ENCODE assay signal across 20 mouse cellular contexts in the genomic region with DNA sequence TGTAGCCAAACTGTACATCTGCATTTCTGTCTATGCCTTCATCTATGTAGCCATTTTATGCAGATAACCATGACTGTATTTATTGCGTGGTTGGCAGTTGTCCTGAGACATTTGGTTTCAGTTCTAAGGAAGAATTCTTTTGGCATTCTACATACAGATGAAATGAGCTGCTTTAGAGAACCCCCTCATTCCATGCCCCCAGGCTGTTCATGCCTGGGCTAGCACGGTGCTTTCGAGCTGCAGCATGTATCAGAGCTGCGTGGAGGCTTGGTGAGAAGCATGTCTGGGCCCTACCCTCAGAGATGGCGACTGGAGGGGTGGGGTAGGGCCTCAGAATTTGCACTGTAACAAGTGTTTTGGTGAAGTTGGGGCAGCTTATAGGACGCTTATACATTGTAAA.
DNase-seq lines count a peak whose midpoint lies in the region; ATAC-seq and TF ChIP-seq lines count a peak whose summit lies in the region.
"Had no signal": no experiment of that assay in that cellular context is flagged by ENCODE, and none has a peak within 500 bp of the region (broad histone marks: within the 10 kb centered on the region; RNA-seq: fewer than 3 reads in every experiment).

No protein-coding gene starts in this region.

- H3K36me3 ChIP-seq in hindbrain, embryonic 15.5 days, result no peaks in the 10 kb centered on the region
- no peaks in the 10 kb centered on the region for H3K36me3 ChIP-seq in hindbrain, embryonic 13.5 days
- H3K36me3 ChIP-seq in stomach, postnatal 0 days (ENCODE audit: control insufficient read depth, insufficient read depth, low read length), result no peaks in the 10 kb centered on the region
- H3K36me3 ChIP-seq: heart, embryonic 13.5 days; limb, embryonic 12.5 days; midbrain, embryonic 12.5 days; neural tube, embryonic 12.5 days had no signal

- no peak overlapping the region for H3K4me3 ChIP-seq in hindbrain, embryonic 15.5 days
- no peak overlapping the region for H3K4me3 ChIP-seq in hindbrain, embryonic 13.5 days
- no peak overlapping the region for H3K4me3 ChIP-seq in embryonic fibroblast, embryonic 13.5 days (ENCODE audit: insufficient read depth, low read length)
- H3K4me3 ChIP-seq in stomach, postnatal 0 days (ENCODE audit: low read depth, low read length), result no peak overlapping the region
- H3K4me3 ChIP-seq: heart, embryonic 13.5 days; limb, embryonic 12.5 days; midbrain, embryonic 12.5 days; neural tube, embryonic 12.5 days had no signal

- no peak overlapping the region for H3K9ac ChIP-seq in hindbrain, embryonic 15.5 days
- H3K9ac ChIP-seq in hindbrain, embryonic 13.5 days, result no peak overlapping the region
- no peak overlapping the region for H3K9ac ChIP-seq in stomach, postnatal 0 days (ENCODE audit: low read length)
- H3K9ac ChIP-seq: heart, embryonic 13.5 days; limb, embryonic 12.5 days; liver, postnatal 0 days; midbrain, embryonic 12.5 days; neural tube, embryonic 12.5 days had no signal

- no peak overlapping the region for H3K27ac ChIP-seq in hindbrain, embryonic 15.5 days (replicated peaks)
- H3K27ac ChIP-seq in hindbrain, embryonic 13.5 days, result no peak overlapping the region
- H3K27ac ChIP-seq in embryonic fibroblast, embryonic 13.5 days (ENCODE audit: insufficient read depth, low read length), result peak overlapping the region; percentile 90
- no peak overlapping the region for H3K27ac ChIP-seq in stomach, postnatal 0 days (replicated peaks)
- H3K27ac ChIP-seq: heart, embryonic 13.5 days; limb, embryonic 12.5 days; midbrain, embryonic 12.5 days; neural tube, embryonic 12.5 days had no signal

- H3K9me3 ChIP-seq in hindbrain, embryonic 15.5 days, result no peaks in the 10 kb centered on the region
- no peaks in the 10 kb centered on the region for H3K9me3 ChIP-seq in hindbrain, embryonic 13.5 days
- no peaks in the 10 kb centered on the region for H3K9me3 ChIP-seq in stomach, postnatal 0 days (ENCODE audit: control insufficient read depth, low read length)
- H3K9me3 ChIP-seq: heart, embryonic 13.5 days; limb, embryonic 12.5 days; midbrain, embryonic 12.5 days; neural tube, embryonic 12.5 days had no signal

- ATAC-seq in hindbrain, embryonic 15.5 days (ENCODE audit: low FRiP score, low read depth), result peak; percentile 45; the same call in 1 of the 2 replicates
- no peak for ATAC-seq in hindbrain, embryonic 13.5 days (ENCODE audit: low FRiP score)
- ATAC-seq in stomach, postnatal 0 days (ENCODE audit: low FRiP score, low TSS enrichment), result 0 out of 2 replicates have a peak, but pooled peaks have one; percentile 40
- ATAC-seq: activated CD4-positive, CD25-positive, alpha-beta regulatory T cell, adult 4 months; liver, postnatal 0 days had no signal

- no peak for TF ChIP-seq EP300 in stomach, postnatal 0 days (optimal IDR thresholded peaks at IDR 0.05)

- peak; percentile 31 for DNase-seq in urinary bladder, postnatal 14 days (ENCODE audit: low spot score)
- DNase-seq in urinary bladder, postnatal 25 days (ENCODE audit: low spot score), result no peak
- DNase-seq in stomach, postnatal 0 days (ENCODE audit: low spot score), result no peak
- no peak for DNase-seq in right cerebral cortex, postnatal 14 days
- no peak for DNase-seq in testis, postnatal 14 days (ENCODE audit: low spot score)
- DNase-seq: adrenal gland, postnatal 25 days; cerebellum, adult 9-10 months; gastrocnemius, postnatal 36 days; kidney, adult 11 months; liver, postnatal 0 days; lung, postnatal 4 days; thymus, postnatal 14 days had no signal

- H3K27me3 ChIP-seq in hindbrain, embryonic 15.5 days, result no peaks in the 10 kb centered on the region
- H3K27me3 ChIP-seq in hindbrain, embryonic 13.5 days, result no peaks in the 10 kb centered on the region
- no peaks in the 10 kb centered on the region for H3K27me3 ChIP-seq in stomach, postnatal 0 days (ENCODE audit: control insufficient read depth, insufficient read depth, low read length)
- H3K27me3 ChIP-seq: heart, embryonic 13.5 days; limb, embryonic 12.5 days; midbrain, embryonic 12.5 days; neural tube, embryonic 12.5 days had no signal

- TF ChIP-seq POLR2A in embryonic fibroblast, embryonic 13.5 days (IDR thresholded peaks at IDR 0.05; ENCODE audit: low read depth, low read length), result no peak

- peaks cover 3% of the 10 kb centered on the region for H3K4me1 ChIP-seq in hindbrain, embryonic 15.5 days (replicated peaks)
- H3K4me1 ChIP-seq in hindbrain, embryonic 13.5 days (replicated peaks), result peaks cover 15% of the 10 kb centered on the region
- H3K4me1 ChIP-seq in embryonic fibroblast, embryonic 13.5 days (ENCODE audit: control insufficient read depth, insufficient read depth, low read length), result no peaks in the 10 kb centered on the region; the same call in 1 of the 2 replicates
- no peaks in the 10 kb centered on the region for H3K4me1 ChIP-seq in stomach, postnatal 0 days (replicated peaks; ENCODE audit: control insufficient read depth, insufficient read depth)
- H3K4me1 ChIP-seq: neural tube, embryonic 12.5 days had no signal

- WGBS in hindbrain, embryonic 15.5 days, result 79% methylated on average over 6 of the region's 6 CpGs
- 76% methylated on average over 6 of the region's 6 CpGs for WGBS in hindbrain, embryonic 13.5 days
- WGBS in stomach, postnatal 0 days, result 76% methylated on average over 6 of the region's 6 CpGs

- no peak for TF ChIP-seq CTCF in embryonic fibroblast, embryonic 13.5 days (IDR thresholded peaks at IDR 0.05; ENCODE audit: borderline replicate concordance, insufficient read depth, low read length)
- TF ChIP-seq CTCF in stomach, postnatal 0 days (IDR thresholded peaks at IDR 0.05; ENCODE audit: low read depth), result no peak

- no peak overlapping the region for H3K4me2 ChIP-seq in hindbrain, embryonic 15.5 days
- H3K4me2 ChIP-seq in hindbrain, embryonic 13.5 days, result no peak overlapping the region
- H3K4me2 ChIP-seq in stomach, postnatal 0 days (replicated peaks; ENCODE audit: low read depth), result no peak overlapping the region
- H3K4me2 ChIP-seq: heart, embryonic 13.5 days; limb, embryonic 12.5 days; midbrain, embryonic 12.5 days; neural tube, embryonic 12.5 days had no signal
